Mouse (Mus musculus) bone marrow, adult 2 months (tissue): ENCODE measurements around the gene Ubr2.

Experiments used
- CTCF ChIP-seq: fragments of 200-500 bp; IDR thresholded peaks from 2 replicates; pipeline ENCODE4 v1.5.1; 2011; ENCODE audit warnings: low read length, control low read depth; ENCODE audit not compliant: control insufficient read depth, insufficient read depth
- POLR2A ChIP-seq: fragments of 200-500 bp; IDR thresholded peaks from 2 replicates; pipeline ENCODE4 v1.6.1; 2011; ENCODE audit warnings: low read depth, mild to moderate bottlenecking, control low read depth, low read length, borderline replicate concordance; ENCODE audit not compliant: control insufficient read depth

DNA sequence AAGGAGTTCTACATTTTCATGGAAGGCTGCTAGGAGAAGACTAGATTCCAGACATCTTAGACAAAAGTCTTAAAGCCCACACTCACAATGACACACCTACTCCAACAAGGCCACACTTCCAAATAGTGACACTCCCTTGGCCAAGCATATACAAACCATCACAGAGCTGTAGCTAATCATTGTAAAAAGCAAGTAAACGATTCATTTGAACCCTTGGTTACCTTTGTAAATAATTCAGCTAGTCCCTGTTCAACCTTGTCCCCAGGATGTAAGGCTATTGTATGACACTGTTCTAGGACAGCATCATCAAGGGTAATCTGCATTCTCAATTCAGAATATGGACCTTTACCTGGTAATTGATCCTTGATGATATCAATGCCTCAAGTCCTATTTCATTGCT lies 14.4 kb upstream of the Ubr2 start:
- TF ChIP-seq CTCF (no peak), POLR2A (no peak)
